Mouse (Mus musculus) kidney, postnatal 36 days (tissue): ENCODE results near the gene Ntsr1.

Experiments used
- DNase-seq, 2 experiments: peaks; one replicate each; pipeline ENCODE4 v3.0.0; 2021 to 2022; ENCODE audit warnings: mixed read lengths in 2 of 2

Gene Ntsr1

GRCm38 (mm10) chr2:180563296-180563695 lies 63.5 kb downstream of the Ntsr1 start:
- DNase-seq = no peak

- DNase-seq = no peak
Observed at GRCm38 (mm10) chr2:180563841-180564240, 64.1 kb downstream of the Ntsr1 start.

- peak; percentile 56 to 83 for DNase-seq
Observed at GRCm38 (mm10) chr2:180566240-180566913, 66.6 kb downstream of the Ntsr1 start.

- DNase-seq = peak; percentile 69 to 80
Observed at GRCm38 (mm10) chr2:180569028-180569643, 69.4 kb downstream of the Ntsr1 start.

- DNase-seq = peak; percentile 13 to 35
Observed at GRCm38 (mm10) chr2:180576482-180576881, 76.7 kb downstream of the Ntsr1 start.

- DNase-seq = peak; percentile 61 to 87
Observed at GRCm38 (mm10) chr2:180578686-180579085, 78.9 kb downstream of the Ntsr1 start.

GRCm38 (mm10) chr2:180581002-180581401 lies 81.2 kb downstream of the Ntsr1 start, which contains the start of gene Mrgbp:
TSS of gene Mrgbp (plus strand) at chr2:180581304.
- DNase-seq = no peak

GRCm38 (mm10) chr2:180582481-180583153 lies 82.8 kb downstream of the Ntsr1 start:
- peak; percentile 95 to 99 for DNase-seq

- peak; percentile 11 to 30 for DNase-seq
Observed at GRCm38 (mm10) chr2:180583154-180583507, 83.4 kb downstream of the Ntsr1 start.

- no peak for DNase-seq
Observed at GRCm38 (mm10) chr2:180588736-180589122, 89.0 kb downstream of the Ntsr1 start.

GRCm38 (mm10) chr2:180589123-180589831 lies 89.5 kb downstream of the Ntsr1 start, which contains the start of gene Ogfr:
TSS of gene Ogfr (plus strand) at chr2:180589245.
- peak; percentile 79 to 90 for DNase-seq
